Mouse (Mus musculus): ENCODE measurements around the gene Stk40.
"Not testable (repeated sequence)": the region's sequence is repeated elsewhere in the genome, so short reads cannot be mapped to it uniquely, and the experiment has no call there.

Stk40 gene

GRCm38 (mm10) chr4:126103590-126104068 is at the start of gene Stk40:
Stk40 (plus strand) TSS chr4:126103957.
- DNase-seq (ENCODE audit: inconsistent ontology term): peak; percentile 99

GRCm38 (mm10) chr4:126057207-126058133 is 46.3 kb upstream of the Stk40 start:
- peak; percentile 49 for DNase-seq (ENCODE audit: inconsistent ontology term)

- peak; percentile 93 for DNase-seq (ENCODE audit: inconsistent ontology term)
These were observed 45.4 kb upstream of the Stk40 start, which contains the start of gene Oscp1 for GRCm38 (mm10) chr4:126058134-126058996. Oscp1 (plus strand) TSS chr4:126058565.

- DNase-seq (ENCODE audit: inconsistent ontology term): no peak
These were observed 44.8 kb upstream of the Stk40 start for GRCm38 (mm10) chr4:126058997-126059362.

GRCm38 (mm10) chr4:126062856-126063255 is 40.9 kb upstream of the Stk40 start:
- no peak for DNase-seq (ENCODE audit: inconsistent ontology term)

GRCm38 (mm10) chr4:126065241-126065640 is 38.5 kb upstream of the Stk40 start:
- DNase-seq (ENCODE audit: inconsistent ontology term): no peak

- peak; percentile 34 for DNase-seq (ENCODE audit: inconsistent ontology term)
These were observed 36.2 kb upstream of the Stk40 start for GRCm38 (mm10) chr4:126067401-126068077.

- DNase-seq (ENCODE audit: inconsistent ontology term): no peak
These were observed 34.9 kb upstream of the Stk40 start for GRCm38 (mm10) chr4:126068842-126069241.

- DNase-seq (ENCODE audit: inconsistent ontology term): no peak
These were observed 25.9 kb upstream of the Stk40 start for GRCm38 (mm10) chr4:126077833-126078232.

GRCm38 (mm10) chr4:126079266-126079665 is 24.5 kb upstream of the Stk40 start:
- DNase-seq (ENCODE audit: inconsistent ontology term): no peak

- DNase-seq (ENCODE audit: inconsistent ontology term): no peak
These were observed 22.2 kb upstream of the Stk40 start for GRCm38 (mm10) chr4:126081601-126082000.

- DNase-seq (ENCODE audit: inconsistent ontology term): no peak
These were observed 20.7 kb upstream of the Stk40 start for GRCm38 (mm10) chr4:126083021-126083420.

GRCm38 (mm10) chr4:126084382-126084781 is 19.4 kb upstream of the Stk40 start:
- no peak for DNase-seq (ENCODE audit: inconsistent ontology term)

GRCm38 (mm10) chr4:126085996-126086576 is 17.7 kb upstream of the Stk40 start:
- DNase-seq (ENCODE audit: inconsistent ontology term): peak; percentile 71

- DNase-seq (ENCODE audit: inconsistent ontology term): no peak
These were observed 13.5 kb upstream of the Stk40 start for GRCm38 (mm10) chr4:126090101-126090847.

- DNase-seq (ENCODE audit: inconsistent ontology term): no peak
These were observed 13.0 kb upstream of the Stk40 start for GRCm38 (mm10) chr4:126090848-126091124.

GRCm38 (mm10) chr4:126091873-126092272 is 11.9 kb upstream of the Stk40 start:
- DNase-seq (ENCODE audit: inconsistent ontology term): no peak

GRCm38 (mm10) chr4:126095622-126096430 is 7.9 kb upstream of the Stk40 start:
- not testable (repeated sequence) for DNase-seq (ENCODE audit: inconsistent ontology term)

GRCm38 (mm10) chr4:126096464-126097111 is 7.2 kb upstream of the Stk40 start, which contains the start of gene Lsm10:
Lsm10 (plus strand) TSS chr4:126096623.
- peak; percentile 97 for DNase-seq (ENCODE audit: inconsistent ontology term)

Measured in Muller cell, postnatal 12 days (primary cell).